Mouse (Mus musculus) liver, embryonic 12.5 days (tissue): Measurements from ENCODE around the gene Sfta2. TPM values are rescaled to one million over a fixed set of nuclear protein-coding genes. Genes with fewer than 3 reads are reported as not detected.
A peak's percentile ranks its signal among the peaks of the same experiment; 100 is the strongest.

ENCODE experiments used
- ATAC-seq: fragments of 200-750 bp; cut with Nextera tagmentation; 2 replicates; pipeline ENCODE4 v1.8.0; 2017; ENCODE audit warnings: moderate number of reproducible peaks, mild to moderate bottlenecking, moderate library complexity
- H3K27ac ChIP-seq: fragments of 300-500 bp; sonication (generic); 2 replicates; pipeline ENCODE4 v1.5.1; 2016; ENCODE audit warnings: mild to moderate bottlenecking
- H3K27me3 ChIP-seq: fragments of 300-500 bp; sonication (generic); replicated peaks from 2 replicates; pipeline ENCODE4 v1.6.1; 2016; ENCODE audit warnings: mild to moderate bottlenecking, moderate library complexity
- H3K36me3 ChIP-seq: fragments of 300-500 bp; sonication (generic); 2 replicates; pipeline ENCODE4 v1.6.1; 2016; ENCODE audit warnings: mild to moderate bottlenecking, moderate library complexity
- H3K4me1 ChIP-seq: fragments of 300-500 bp; sonication (generic); 2 replicates; pipeline ENCODE4 v1.6.1; 2016
- H3K4me2 ChIP-seq: fragments of 300-500 bp; sonication (generic); 2 replicates; pipeline ENCODE4 v1.6.1; 2016; ENCODE audit warnings: mild to moderate bottlenecking, moderate library complexity
- H3K4me3 ChIP-seq: fragments of 300-500 bp; sonication (generic); 2 replicates; pipeline ENCODE4 v1.5.1; 2016; ENCODE audit warnings: mild to moderate bottlenecking, moderate library complexity
- H3K9ac ChIP-seq: fragments of 300-500 bp; sonication (generic); 2 replicates; pipeline ENCODE4 v1.6.1; 2016; ENCODE audit warnings: mild to moderate bottlenecking, moderate library complexity
- H3K9me3 ChIP-seq: fragments of 300-500 bp; sonication (generic); replicated peaks from 2 replicates; pipeline ENCODE4 v1.6.1; 2016; ENCODE audit warnings: mild to moderate bottlenecking, moderate library complexity
- WGBS: fragments of 180-500 bp; shearing (Covaris S2); methylation state at CpG from one replicate; pipeline ENCODE4 v1.1.7; 2016; ENCODE audit not compliant: insufficient replicate concordance; 5-methylcytosine and 5-hydroxymethylcytosine counted together
- polyA plus RNA-seq: library from polyadenylated mRNA; unstranded; fragments of >200 nt; fragmentation: Nextera tagmentation; extraction: Ambion mirVana; gene quantifications from 2 replicates; pipeline ENCODE4 v1.2.1, GENCODE M21; 2016

The Sfta2 gene
- polyA plus RNA-seq, 1 experiment from 2014 or later: not detected

DNA sequence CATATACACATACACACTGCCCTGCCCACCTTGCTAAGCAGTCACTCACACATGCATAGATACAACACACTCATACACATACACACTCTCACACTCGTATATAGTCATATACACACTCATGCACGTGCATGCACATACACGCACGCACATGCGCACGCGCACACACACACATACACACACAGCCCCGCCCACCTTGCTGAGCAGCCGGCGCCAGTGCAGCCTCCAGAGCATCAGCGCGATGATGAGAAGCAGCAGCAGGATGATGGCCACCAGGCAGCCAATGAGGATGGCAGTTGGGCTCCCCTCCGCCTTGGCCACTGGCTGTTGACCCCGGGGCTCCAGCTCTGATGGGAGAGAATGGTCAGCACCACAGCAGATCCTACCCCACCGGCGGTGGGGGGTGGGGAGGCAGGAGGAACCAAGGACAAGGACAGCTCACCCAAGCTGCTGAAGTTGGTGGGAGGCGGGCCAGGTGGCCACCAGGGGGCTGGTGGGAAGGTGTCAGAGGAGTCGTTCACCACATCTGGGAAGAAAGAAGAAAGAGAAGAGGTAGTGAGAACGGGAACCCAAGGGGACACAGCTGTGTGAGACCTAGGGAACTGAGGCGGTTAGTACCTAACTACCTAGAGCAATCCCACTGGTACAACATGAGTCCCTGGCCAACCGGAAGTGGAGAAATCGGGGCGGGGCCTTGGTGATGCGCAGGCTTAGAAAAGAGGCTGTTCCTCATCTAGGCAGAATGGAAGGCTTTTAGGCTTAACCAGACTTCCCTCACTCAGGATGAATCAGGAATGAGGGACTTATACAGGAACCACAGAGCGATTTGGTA lies 87.2 kb downstream of the Sfta2 start:
- Histone ChIP-seq H3K9me3 (no peaks in the 10 kb centered on the region), H3K4me3 (no peak overlapping the region), H3K4me1 (no peaks in the 10 kb centered on the region), H3K36me3 (peaks cover 8% of the 10 kb centered on the region; the same call in 1 of the 2 replicates), H3K9ac (no peak overlapping the region), H3K27ac (no peak overlapping the region), H3K27me3 (peaks cover 48% of the 10 kb centered on the region), H3K4me2 (no peak overlapping the region)
- no peak for ATAC-seq
- WGBS: 64% methylated on average over 25 of the region's 25 CpGs

DNA sequence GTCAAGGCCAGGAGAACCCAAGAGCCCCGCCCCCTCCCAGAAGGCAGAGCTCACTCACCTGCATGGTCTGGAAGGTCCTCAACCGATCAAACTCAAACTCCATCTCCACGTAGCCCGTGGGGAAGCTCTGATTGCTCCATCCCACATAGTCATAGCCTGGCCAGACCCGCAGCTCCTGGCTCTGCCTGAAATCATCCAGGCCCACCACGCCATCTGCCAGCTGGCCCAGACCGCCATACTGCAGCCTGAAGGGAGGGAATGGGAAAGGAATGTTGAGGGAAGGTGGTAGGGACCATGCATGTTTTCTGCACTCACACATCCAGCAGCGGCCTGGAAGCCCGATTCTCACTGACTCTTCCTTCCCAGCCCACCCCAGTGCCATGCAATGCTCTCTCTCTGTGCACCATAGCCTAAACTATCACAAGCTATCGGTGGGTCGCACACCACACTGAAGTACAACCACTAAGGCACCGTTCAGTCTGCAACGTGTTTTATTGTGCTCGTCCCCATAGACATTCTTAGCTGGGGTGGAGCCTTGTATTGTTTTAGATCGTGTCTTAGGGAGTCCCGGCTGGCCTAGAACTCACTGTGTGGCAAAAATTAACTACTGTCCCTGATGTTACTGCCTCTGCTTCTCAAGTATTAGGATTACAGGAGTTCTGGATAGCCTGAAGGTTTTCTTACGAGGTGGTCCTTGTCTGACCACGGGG lies 88.7 kb downstream of the Sfta2 start:
- H3K27ac ChIP-seq: no peak overlapping the region
- no peak overlapping the region for H3K4me3 ChIP-seq
- no peak overlapping the region for H3K9ac ChIP-seq

DNA sequence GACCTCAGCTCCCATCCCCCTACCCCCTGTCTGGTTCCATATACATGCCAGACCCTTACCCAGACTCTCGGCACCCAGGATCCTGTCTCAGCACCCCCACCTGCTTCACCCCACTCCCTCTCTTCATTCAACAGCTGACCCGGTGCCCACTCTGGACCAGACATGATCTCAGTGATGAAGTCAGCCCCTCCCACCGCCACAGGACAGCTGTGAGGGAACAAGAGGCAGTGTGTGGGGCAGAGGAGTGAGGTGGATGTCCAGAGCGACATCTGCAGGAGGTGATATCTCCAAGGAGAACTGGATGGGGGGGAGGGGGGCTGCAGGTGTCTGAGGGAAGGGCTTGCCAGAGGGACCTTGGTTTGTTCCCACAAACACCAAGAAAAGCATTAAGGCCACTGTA lies 90.5 kb downstream of the Sfta2 start:
- WGBS: 60% methylated on average over 4 of the region's 4 CpGs
- no peak overlapping the region for H3K4me2 ChIP-seq
- H3K36me3 ChIP-seq: peaks cover 8% of the 10 kb centered on the region; the same call in 1 of the 2 replicates

More for the DNA sequence above, 88.7 kb downstream of the Sfta2 start:
- ATAC-seq: no peak
- H3K36me3 ChIP-seq: peaks cover 8% of the 10 kb centered on the region; the same call in 1 of the 2 replicates
- no peaks in the 10 kb centered on the region for H3K9me3 ChIP-seq
- no peak overlapping the region for H3K4me2 ChIP-seq
- H3K27me3 ChIP-seq: peaks cover 43% of the 10 kb centered on the region
- 74% methylated on average over 18 of the region's 18 CpGs for WGBS
- H3K4me1 ChIP-seq: no peaks in the 10 kb centered on the region

DNA sequence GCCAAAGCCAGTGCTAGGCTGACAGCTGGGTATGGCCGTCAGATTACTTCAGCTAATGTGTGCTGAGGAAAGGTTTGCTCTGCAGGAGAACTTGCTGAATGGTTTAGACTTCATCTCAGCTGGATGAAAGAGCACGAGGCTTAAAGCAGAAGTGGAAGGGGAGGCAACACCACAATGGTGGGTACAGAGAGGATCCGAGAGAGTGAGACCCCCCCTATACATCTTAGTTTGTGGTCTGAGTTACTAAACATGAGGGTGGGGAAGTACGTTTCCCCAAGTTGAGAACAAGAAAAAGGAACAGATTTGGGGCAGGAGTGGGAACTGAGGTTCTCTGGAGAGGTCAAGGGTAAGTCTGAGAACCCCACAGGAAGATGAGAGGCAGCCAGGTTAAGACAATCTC lies 91.0 kb downstream of the Sfta2 start:
- H3K9ac ChIP-seq: no peak overlapping the region
- H3K4me1 ChIP-seq: no peaks in the 10 kb centered on the region
- H3K27me3 ChIP-seq: peaks cover 37% of the 10 kb centered on the region
- H3K4me3 ChIP-seq: no peak overlapping the region
- peaks cover 8% of the 10 kb centered on the region; the same call in 1 of the 2 replicates for H3K36me3 ChIP-seq
- H3K27ac ChIP-seq: no peak overlapping the region
- ATAC-seq: no peak
- no peaks in the 10 kb centered on the region for H3K9me3 ChIP-seq
- no peak overlapping the region for H3K4me2 ChIP-seq
- WGBS: 41% methylated on average over 4 of the region's 4 CpGs

More for the DNA sequence above, 90.5 kb downstream of the Sfta2 start:
- Histone ChIP-seq H3K27ac (no peak overlapping the region), H3K4me1 (no peaks in the 10 kb centered on the region), H3K9me3 (no peaks in the 10 kb centered on the region), H3K4me3 (no peak overlapping the region), H3K27me3 (peaks cover 37% of the 10 kb centered on the region), H3K9ac (no peak overlapping the region)
- ATAC-seq: no peak

DNA sequence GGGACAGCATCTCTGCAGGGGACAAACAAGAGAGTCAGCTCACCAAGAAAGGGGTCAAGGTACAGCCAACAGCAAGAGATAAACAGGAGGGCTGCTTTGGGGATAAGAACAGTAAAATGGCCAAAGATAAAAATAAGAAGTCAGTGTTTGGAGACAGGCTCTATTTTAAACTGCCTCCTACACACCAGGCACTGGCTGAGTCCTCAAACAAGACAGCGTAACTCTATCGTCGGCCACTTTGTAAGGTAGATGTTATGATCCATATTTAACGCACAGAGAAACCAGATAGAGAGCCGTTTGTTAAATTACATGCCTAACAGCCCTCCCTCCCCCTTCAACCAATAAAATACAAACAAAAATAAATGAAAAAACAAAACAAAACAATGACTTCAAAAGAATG lies 92.6 kb downstream of the Sfta2 start:
- Histone ChIP-seq H3K4me2 (no peak overlapping the region), H3K4me3 (no peak overlapping the region), H3K27ac (no peak overlapping the region), H3K4me1 (no peaks in the 10 kb centered on the region), H3K27me3 (peaks cover 52% of the 10 kb centered on the region), H3K9me3 (no peaks in the 10 kb centered on the region), H3K36me3 (peaks cover 6% of the 10 kb centered on the region; the same call in 1 of the 2 replicates), H3K9ac (no peak overlapping the region)
- ATAC-seq: no peak
- WGBS: 76% methylated on average over 5 of the region's 5 CpGs

DNA sequence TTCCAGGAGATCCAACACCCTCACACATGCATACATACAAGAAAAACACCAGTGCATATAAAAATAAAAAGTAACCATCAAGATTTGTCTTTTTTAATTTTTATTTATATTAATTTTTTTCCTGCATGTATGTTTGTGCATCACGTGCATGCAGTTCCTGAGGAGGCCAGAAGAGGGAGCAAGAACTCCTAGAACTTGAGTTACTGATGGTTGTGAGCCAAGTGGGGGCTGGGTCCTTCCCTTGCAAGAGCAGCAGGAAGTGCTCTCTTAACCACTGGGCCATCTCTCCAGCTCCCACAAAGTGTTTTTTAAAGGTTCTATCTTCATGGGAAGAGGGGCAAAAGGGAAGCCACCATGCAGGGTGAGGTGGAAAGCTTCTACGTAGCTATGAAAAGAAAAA lies 93.9 kb downstream of the Sfta2 start:
- no peak for ATAC-seq
- Histone ChIP-seq H3K27me3 (peaks cover 62% of the 10 kb centered on the region), H3K4me2 (no peak overlapping the region), H3K4me1 (peaks cover 7% of the 10 kb centered on the region), H3K9me3 (no peaks in the 10 kb centered on the region), H3K27ac (no peak overlapping the region), H3K4me3 (no peak overlapping the region), H3K36me3 (peaks cover 6% of the 10 kb centered on the region; the same call in 1 of the 2 replicates), H3K9ac (no peak overlapping the region)
- WGBS: 68% methylated on average over 2 of the region's 2 CpGs

DNA sequence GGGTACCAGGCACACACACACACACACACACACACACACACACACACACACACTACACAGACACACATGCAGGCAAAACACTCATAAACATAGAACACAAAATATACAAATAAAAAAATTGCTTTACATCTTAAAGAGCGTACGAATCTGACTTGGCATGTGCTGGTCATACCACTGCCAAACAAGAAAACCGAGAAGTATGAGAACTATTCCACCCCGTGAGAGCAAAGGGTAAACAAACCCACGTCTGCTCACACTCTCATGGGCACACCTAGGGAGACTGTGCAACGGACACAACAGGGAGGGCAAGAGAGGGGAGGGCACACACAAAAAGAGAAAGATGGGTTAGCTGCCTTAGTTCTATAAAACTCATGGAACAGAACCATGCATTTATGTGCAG lies 95.3 kb downstream of the Sfta2 start:
- H3K9ac ChIP-seq: no peak overlapping the region
- peaks cover 3% of the 10 kb centered on the region; the same call in 1 of the 2 replicates for H3K36me3 ChIP-seq
- no peak overlapping the region for H3K4me2 ChIP-seq
- H3K27me3 ChIP-seq: peaks cover 76% of the 10 kb centered on the region
- H3K27ac ChIP-seq: no peak overlapping the region
- WGBS: 58% methylated on average over 6 of the region's 6 CpGs
- peaks cover 12% of the 10 kb centered on the region for H3K4me1 ChIP-seq
- no peaks in the 10 kb centered on the region for H3K9me3 ChIP-seq
- no peak overlapping the region for H3K4me3 ChIP-seq
- ATAC-seq: no peak

DNA sequence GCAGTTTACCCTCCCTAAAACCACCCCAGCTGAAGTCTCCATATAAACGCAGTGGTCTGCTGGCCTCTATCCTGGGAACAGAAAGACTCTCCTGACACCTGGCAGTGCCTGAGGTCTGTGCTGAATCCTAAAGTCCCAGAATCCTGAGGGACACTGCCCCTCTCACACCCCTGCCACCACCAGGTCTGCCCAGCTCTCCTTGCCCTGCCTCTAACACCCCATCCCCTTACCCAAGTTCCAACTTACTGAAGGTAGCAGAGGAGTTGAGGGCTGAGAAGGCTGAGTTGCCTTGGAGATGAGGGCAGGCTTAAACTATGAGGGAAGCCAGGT lies 96.0 kb downstream of the Sfta2 start:
- H3K27me3 ChIP-seq: peaks cover 79% of the 10 kb centered on the region
- H3K4me3 ChIP-seq: no peak overlapping the region
- peaks cover 3% of the 10 kb centered on the region; the same call in 1 of the 2 replicates for H3K36me3 ChIP-seq
- H3K27ac ChIP-seq: no peak overlapping the region
- H3K4me1 ChIP-seq: peaks cover 12% of the 10 kb centered on the region
- no peaks in the 10 kb centered on the region for H3K9me3 ChIP-seq
- 0 out of 2 replicates have a peak overlapping the region, but pooled peaks have one; percentile 27 for H3K4me2 ChIP-seq
- whole genome bisulfite sequencing: 17% methylated on average over 1 of the region's 1 CpGs
- no peak for ATAC-seq
- H3K9ac ChIP-seq: no peak overlapping the region

DNA sequence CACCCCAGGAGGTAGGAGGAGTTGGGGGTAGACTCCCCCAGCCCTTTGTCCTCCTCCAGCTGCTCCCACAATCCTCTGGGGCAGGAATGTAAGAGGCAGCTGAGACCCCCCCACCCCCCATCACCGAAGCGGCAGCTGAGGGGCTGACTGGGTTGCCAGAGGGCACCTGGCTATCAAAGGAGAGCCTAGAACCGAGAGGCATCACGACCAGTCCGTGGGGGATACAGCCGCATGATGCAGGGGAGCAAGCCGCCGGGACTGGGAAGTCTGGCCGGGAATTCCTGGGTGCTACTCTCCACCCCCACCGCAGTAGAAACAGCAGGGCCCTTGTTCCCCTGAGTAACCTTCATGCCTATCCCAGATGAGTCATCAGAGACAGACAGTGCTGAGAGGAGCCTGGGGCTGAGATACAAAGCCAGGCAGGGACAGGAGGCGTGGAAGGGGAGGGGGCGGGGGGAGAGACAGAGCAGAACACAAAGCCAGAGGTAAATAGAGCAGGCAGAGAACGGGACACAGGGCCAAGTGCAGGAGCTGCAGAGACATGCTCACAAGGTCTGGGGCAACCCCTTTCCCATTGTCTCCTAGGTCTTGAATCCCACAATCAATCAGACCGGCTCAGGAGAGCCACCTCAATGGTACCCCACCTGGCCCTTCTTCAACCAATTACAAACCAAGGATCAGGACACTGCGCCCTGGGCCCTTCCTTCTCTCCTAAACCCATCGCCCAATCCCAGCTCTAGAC lies 96.6 kb downstream of the Sfta2 start:
- H3K4me1 ChIP-seq: peaks cover 12% of the 10 kb centered on the region
- H3K36me3 ChIP-seq: peaks cover 3% of the 10 kb centered on the region; the same call in 1 of the 2 replicates
- H3K27ac ChIP-seq: 0 out of 2 replicates have a peak overlapping the region, but pooled peaks have one; percentile 10
- H3K9me3 ChIP-seq: no peaks in the 10 kb centered on the region
- WGBS: 9% methylated on average over 15 of the region's 16 CpGs
- peaks cover 79% of the 10 kb centered on the region for H3K27me3 ChIP-seq
- H3K4me3 ChIP-seq: no peak overlapping the region
- peak; percentile 33; the same call in 1 of the 2 replicates for ATAC-seq
- peak overlapping the region; percentile 27; the same call in 1 of the 2 replicates for H3K4me2 ChIP-seq
- H3K9ac ChIP-seq: no peak overlapping the region

DNA sequence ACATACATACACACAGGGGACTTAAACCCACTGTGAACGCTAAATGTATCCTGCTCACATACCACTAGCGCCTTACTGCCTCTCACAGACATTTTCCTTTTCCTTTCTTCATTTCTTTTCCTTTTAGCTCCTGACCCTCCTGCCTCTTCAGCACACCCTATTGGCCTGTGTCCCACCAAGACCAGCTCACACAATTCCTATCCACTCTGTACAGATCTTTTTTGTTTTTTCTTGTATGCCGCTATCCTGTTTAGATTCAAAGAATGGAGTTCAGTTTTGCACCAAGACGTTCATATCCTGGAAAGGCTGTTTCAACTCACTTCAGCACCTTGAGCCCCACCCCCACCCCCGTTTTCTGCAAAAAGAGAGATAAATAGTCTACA lies 97.1 kb downstream of the Sfta2 start:
- Histone ChIP-seq H3K4me3 (no peak overlapping the region), H3K4me2 (no peak overlapping the region), H3K36me3 (no peaks in the 10 kb centered on the region; the same call in 1 of the 2 replicates), H3K27ac (no peak overlapping the region), H3K27me3 (peaks cover 79% of the 10 kb centered on the region), H3K4me1 (peaks cover 12% of the 10 kb centered on the region), H3K9me3 (no peaks in the 10 kb centered on the region), H3K9ac (no peak overlapping the region)
- WGBS: 35% methylated on average over 5 of the region's 5 CpGs
- no peak for ATAC-seq

DNA sequence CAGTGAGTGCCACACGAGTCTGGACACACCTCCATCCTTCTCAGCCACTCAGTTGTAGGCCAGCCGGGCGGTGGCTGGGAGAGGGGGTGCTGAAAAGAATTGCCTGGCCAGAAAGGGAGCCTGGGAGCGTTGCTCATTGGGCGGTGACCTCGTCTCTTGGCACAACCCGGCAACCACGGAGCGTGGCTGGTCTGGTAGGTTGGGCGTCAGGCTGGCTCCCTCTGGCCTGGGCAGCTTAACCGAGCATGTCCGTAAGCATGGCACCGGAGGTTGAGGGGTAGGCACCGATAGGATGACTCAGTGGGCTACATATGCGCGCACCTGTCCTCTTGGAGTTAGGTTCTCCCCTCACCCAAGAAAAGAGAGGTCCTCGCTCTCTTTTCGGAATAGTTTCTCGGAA lies 98.6 kb downstream of the Sfta2 start:
- 0 out of 2 replicates have a peak, but pooled peaks have one; percentile 22 for ATAC-seq
- Histone ChIP-seq H3K4me2 (peak overlapping the region; percentile 71), H3K9ac (peak overlapping the region; percentile 41), H3K4me1 (peaks cover 19% of the 10 kb centered on the region), H3K36me3 (no peaks in the 10 kb centered on the region; the same call in 1 of the 2 replicates), H3K27me3 (peaks cover 93% of the 10 kb centered on the region), H3K4me3 (peak overlapping the region; percentile 53), H3K27ac (no peak overlapping the region), H3K9me3 (no peaks in the 10 kb centered on the region)
- whole genome bisulfite sequencing: 6% methylated on average over 19 of the region's 19 CpGs
